Mouse (Mus musculus) hindbrain, embryonic 11.5 days (tissue): ENCODE measurements around the gene Bco1. TPM values are rescaled to one million over a fixed set of nuclear protein-coding genes. Genes with fewer than 3 reads are reported as not detected.

Experiments
- ATAC-seq: fragments of 200-750 bp; cut with Nextera tagmentation; 2 replicates; pipeline ENCODE4 v1.8.0; 2017; ENCODE audit warnings: mild to moderate bottlenecking, moderate TSS enrichment, moderate library complexity; ENCODE audit not compliant: low FRiP score
- DNase-seq: peaks from one replicate; pipeline ENCODE4 v3.0.0-alpha.2; 2015; ENCODE audit warnings: low spot score
- H3K27ac ChIP-seq: fragments of 300-500 bp; sonication (generic); 2 replicates; pipeline ENCODE4 v1.5.1; 2014; ENCODE audit warnings: mild to moderate bottlenecking, low read depth, low read length
- H3K27me3 ChIP-seq: fragments of 300-500 bp; sonication (generic); 2 replicates; pipeline ENCODE4 v1.6.1; 2014; ENCODE audit warnings: mild to moderate bottlenecking, low read length, moderate library complexity, mixed read lengths; ENCODE audit not compliant: control insufficient read depth, insufficient read depth
- H3K36me3 ChIP-seq: fragments of 300-500 bp; sonication (generic); 2 replicates; pipeline ENCODE4 v1.6.1; 2014; ENCODE audit warnings: mild to moderate bottlenecking, low read length, moderate library complexity, mixed read lengths; ENCODE audit not compliant: control insufficient read depth, insufficient read depth
- H3K4me1 ChIP-seq: fragments of 300-500 bp; sonication (generic); replicated peaks from 2 replicates; pipeline ENCODE4 v1.6.1; 2014; ENCODE audit warnings: low read length, mixed read lengths; ENCODE audit not compliant: control insufficient read depth, insufficient read depth
- H3K4me2 ChIP-seq: fragments of 300-500 bp; sonication (generic); replicated peaks from 2 replicates; pipeline ENCODE4 v1.6.1; 2014; ENCODE audit warnings: mild to moderate bottlenecking, low read depth, low read length
- H3K4me3 ChIP-seq: fragments of 300-500 bp; sonication (generic); 2 replicates; pipeline ENCODE4 v1.5.1; 2014; ENCODE audit warnings: low read depth, low read length
- H3K9ac ChIP-seq: fragments of 300-500 bp; sonication (generic); 2 replicates; pipeline ENCODE4 v1.6.1; 2014; ENCODE audit warnings: low read depth, low read length
- H3K9me3 ChIP-seq: fragments of 300-500 bp; sonication (generic); 2 replicates; pipeline ENCODE4 v1.6.1; 2016; ENCODE audit warnings: low read length; ENCODE audit not compliant: control insufficient read depth
- WGBS: fragments of 180-500 bp; shearing (Covaris S2); extraction: QIAGEN DNeasy Blood & Tissue Kit; methylation state at CpG from one replicate; pipeline ENCODE4 v1.1.7; 2014; 5-methylcytosine and 5-hydroxymethylcytosine counted together
- polyA plus RNA-seq: library from polyadenylated mRNA; unstranded; fragments of >200 nt; fragmentation: Nextera tagmentation; extraction: Ambion mirVana; gene quantifications from 2 replicates; pipeline ENCODE4 v1.2.1, GENCODE M21; 2014

Bco1 gene
- polyA plus RNA-seq, 1 experiment from 2014 or later = 0.25 TPM

- no peaks in the 10 kb centered on the region for H3K27me3 ChIP-seq
- ATAC-seq (no peak), DNase-seq (no peak)
- H3K36me3 ChIP-seq = no peaks in the 10 kb centered on the region
- 91% methylated on average over 19 of the region's 19 CpGs for WGBS
- H3K4me2 ChIP-seq = no peak overlapping the region
- H3K9ac ChIP-seq = no peak overlapping the region
- H3K4me3 ChIP-seq = no peak overlapping the region
- no peaks in the 10 kb centered on the region for H3K9me3 ChIP-seq
- no peaks in the 10 kb centered on the region for H3K4me1 ChIP-seq
- H3K27ac ChIP-seq = no peak overlapping the region
Observed at GRCm38 (mm10) chr8:117109018-117109711, 13.5 kb downstream of the Bco1 start.

GRCm38 (mm10) chr8:117109801-117110390 is 14.2 kb downstream of the Bco1 start:
- ATAC-seq (no peak), DNase-seq (peak; percentile 54)
- H3K27ac ChIP-seq = no peak overlapping the region
- H3K27me3 ChIP-seq = no peaks in the 10 kb centered on the region
- no peak overlapping the region for H3K4me3 ChIP-seq
- 57% methylated on average over 16 of the region's 16 CpGs for WGBS
- no peaks in the 10 kb centered on the region for H3K9me3 ChIP-seq
- no peak overlapping the region for H3K9ac ChIP-seq
- H3K4me2 ChIP-seq = no peak overlapping the region
- H3K36me3 ChIP-seq = no peaks in the 10 kb centered on the region
- no peaks in the 10 kb centered on the region for H3K4me1 ChIP-seq

GRCm38 (mm10) chr8:117111641-117112040 is 16.0 kb downstream of the Bco1 start:
- ATAC-seq (no peak), DNase-seq (no peak)
- H3K27me3 ChIP-seq = no peaks in the 10 kb centered on the region
- no peak overlapping the region for H3K4me3 ChIP-seq
- H3K4me1 ChIP-seq = no peaks in the 10 kb centered on the region; the same call in 1 of the 2 replicates
- no peaks in the 10 kb centered on the region for H3K36me3 ChIP-seq
- 89% methylated on average over 3 of the region's 3 CpGs for WGBS
- no peak overlapping the region for H3K9ac ChIP-seq
- H3K27ac ChIP-seq = no peak overlapping the region
- no peak overlapping the region for H3K4me2 ChIP-seq
- H3K9me3 ChIP-seq = no peaks in the 10 kb centered on the region

GRCm38 (mm10) chr8:117112261-117112660 is 16.6 kb downstream of the Bco1 start:
- Histone ChIP-seq H3K4me3 (no peak overlapping the region), H3K9ac (no peak overlapping the region), H3K4me2 (no peak overlapping the region), H3K4me1 (no peaks in the 10 kb centered on the region; the same call in 1 of the 2 replicates), H3K27me3 (no peaks in the 10 kb centered on the region), H3K27ac (no peak overlapping the region), H3K36me3 (no peaks in the 10 kb centered on the region), H3K9me3 (no peaks in the 10 kb centered on the region)
- ATAC-seq (no peak), DNase-seq (no peak)
- 65% methylated on average over 8 of the region's 8 CpGs for WGBS

GRCm38 (mm10) chr8:117115094-117115493 is 19.4 kb downstream of the Bco1 start:
- Histone ChIP-seq H3K36me3 (no peaks in the 10 kb centered on the region), H3K9me3 (no peaks in the 10 kb centered on the region), H3K9ac (no peak overlapping the region), H3K27me3 (no peaks in the 10 kb centered on the region), H3K4me1 (no peaks in the 10 kb centered on the region; the same call in 1 of the 2 replicates), H3K4me3 (no peak overlapping the region), H3K27ac (no peak overlapping the region), H3K4me2 (no peak overlapping the region)
- ATAC-seq (no peak), DNase-seq (peak; percentile 12)
- 45% methylated on average over 6 of the region's 6 CpGs for WGBS

- no peak for ATAC-seq
- H3K9me3 ChIP-seq = no peaks in the 10 kb centered on the region
- no peaks in the 10 kb centered on the region; the same call in 1 of the 2 replicates for H3K4me1 ChIP-seq
- no peaks in the 10 kb centered on the region for H3K36me3 ChIP-seq
- no peak overlapping the region for H3K4me3 ChIP-seq
- WGBS = 10% methylated on average over 13 of the region's 13 CpGs
- H3K27me3 ChIP-seq = no peaks in the 10 kb centered on the region
- H3K4me2 ChIP-seq = 0 out of 2 replicates have a peak overlapping the region, but pooled peaks have one; percentile 15
- peak; percentile 17 for DNase-seq
- no peak overlapping the region for H3K27ac ChIP-seq
- no peak overlapping the region for H3K9ac ChIP-seq
Observed at GRCm38 (mm10) chr8:117115676-117116446, 20.2 kb downstream of the Bco1 start.

- no peak overlapping the region for H3K27ac ChIP-seq
- no peak overlapping the region for H3K4me3 ChIP-seq
- ATAC-seq (no peak), DNase-seq (no peak)
- no peaks in the 10 kb centered on the region for H3K9me3 ChIP-seq
- H3K36me3 ChIP-seq = no peaks in the 10 kb centered on the region
- WGBS = 75% methylated on average over 7 of the region's 7 CpGs
- H3K4me1 ChIP-seq = no peaks in the 10 kb centered on the region; the same call in 1 of the 2 replicates
- H3K27me3 ChIP-seq = no peaks in the 10 kb centered on the region
- H3K9ac ChIP-seq = no peak overlapping the region
- H3K4me2 ChIP-seq = no peak overlapping the region
Observed at GRCm38 (mm10) chr8:117116534-117116933, 20.9 kb downstream of the Bco1 start.

GRCm38 (mm10) chr8:117118409-117118808 is 22.8 kb downstream of the Bco1 start:
- WGBS = 91% methylated on average over 9 of the region's 9 CpGs
- Histone ChIP-seq H3K9ac (no peak overlapping the region), H3K4me2 (no peak overlapping the region), H3K4me3 (no peak overlapping the region), H3K9me3 (no peaks in the 10 kb centered on the region), H3K27me3 (no peaks in the 10 kb centered on the region), H3K36me3 (no peaks in the 10 kb centered on the region), H3K4me1 (no peaks in the 10 kb centered on the region; the same call in 1 of the 2 replicates), H3K27ac (no peak overlapping the region)
- DNase-seq = no peak
- ATAC-seq = no peak
